Mouse (Mus musculus): Measurements from ENCODE around the gene Hist1h4n. TPM values are rescaled to one million over a fixed set of nuclear protein-coding genes. Genes with fewer than 3 reads are reported as not detected.
"Not testable (repeated sequence)": the region's sequence is repeated elsewhere in the genome, so short reads cannot be mapped to it uniquely, and the experiment has no call there.

The Hist1h4n gene
- polyA plus RNA-seq, 1 experiment, result 309 TPM

GRCm38 (mm10) chr13:21828511-21828910 lies 3.5 kb downstream of the Hist1h4n start:
- DNase-seq, result no peak
- no peak for TF ChIP-seq CTCF (IDR thresholded peaks at IDR 0.05; ENCODE audit: borderline replicate concordance, control insufficient read depth, extremely low read depth, insufficient read depth, low read length, poor library complexity)
- TF ChIP-seq POLR2A (IDR thresholded peaks at IDR 0.05; ENCODE audit: control insufficient read depth, extremely low read depth, insufficient read depth, low read length, poor library complexity), result no peak
- no peaks in the 10 kb centered on the region for H3K36me3 ChIP-seq (ENCODE audit: control insufficient read depth, insufficient read depth, low read length)
- WGBS, result 97% methylated on average over 3 of the region's 3 CpGs
- H3K27ac ChIP-seq (ENCODE audit: control insufficient read depth, insufficient read depth, low read length), result no peak overlapping the region
- H3K27me3 ChIP-seq (ENCODE audit: control insufficient read depth, insufficient read depth, low read length), result no peaks in the 10 kb centered on the region
- H3K4me1 ChIP-seq (replicated peaks; ENCODE audit: control insufficient read depth, insufficient read depth, low read length), result peaks cover 5% of the 10 kb centered on the region
- no peak overlapping the region for H3K4me3 ChIP-seq (ENCODE audit: control insufficient read depth, insufficient read depth, low read length)

DNA sequence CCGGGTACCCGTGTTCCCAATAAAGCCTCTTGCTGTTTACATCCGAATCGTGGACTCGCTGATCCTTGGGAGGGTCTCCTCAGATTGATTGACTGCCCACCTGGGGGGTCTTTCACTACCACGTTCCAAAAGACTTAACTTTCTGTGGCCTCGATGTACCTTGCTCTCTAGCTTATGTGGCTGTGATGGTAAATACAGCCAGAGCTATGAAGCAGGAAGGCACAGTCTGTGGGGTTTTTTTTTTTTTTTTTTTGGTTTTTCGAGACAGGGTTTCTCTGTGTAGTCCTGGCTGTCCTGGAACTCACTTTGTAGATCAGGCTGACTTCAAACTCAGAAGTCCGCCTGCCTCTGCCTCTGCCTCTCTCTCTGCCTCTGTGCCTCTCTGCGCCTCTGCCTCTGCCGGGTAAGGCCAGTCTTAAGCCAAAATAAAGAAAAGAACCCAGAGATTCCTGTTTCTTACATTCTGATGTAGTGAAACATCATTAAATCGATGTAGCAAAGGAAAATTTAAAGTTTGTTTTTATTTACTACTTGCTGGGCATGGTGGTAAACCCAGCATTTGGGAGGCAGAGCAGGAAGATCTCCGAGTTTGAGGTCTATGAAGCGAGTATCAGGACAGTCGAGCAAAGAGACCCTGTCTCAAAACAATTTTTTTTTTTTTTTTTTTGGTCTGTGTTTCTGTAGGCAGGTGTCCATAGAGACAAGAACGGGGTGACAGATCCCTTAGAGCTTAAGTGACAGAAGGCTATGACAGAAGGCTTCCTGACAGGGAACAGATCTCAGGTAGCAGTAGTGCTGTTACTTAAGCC lies 11.7 kb downstream of the Hist1h4n start:
- H3K4me1 ChIP-seq (replicated peaks; ENCODE audit: control insufficient read depth, insufficient read depth, low read length); H3K27me3 ChIP-seq (ENCODE audit: control insufficient read depth, insufficient read depth, low read length); H3K36me3 ChIP-seq (ENCODE audit: control insufficient read depth, insufficient read depth, low read length); H3K27ac ChIP-seq (ENCODE audit: control insufficient read depth, insufficient read depth, low read length); H3K4me3 ChIP-seq (ENCODE audit: control insufficient read depth, insufficient read depth, low read length); DNase-seq: not testable (repeated sequence)
- 78% methylated on average over 7 of the region's 16 CpGs for WGBS

DNA sequence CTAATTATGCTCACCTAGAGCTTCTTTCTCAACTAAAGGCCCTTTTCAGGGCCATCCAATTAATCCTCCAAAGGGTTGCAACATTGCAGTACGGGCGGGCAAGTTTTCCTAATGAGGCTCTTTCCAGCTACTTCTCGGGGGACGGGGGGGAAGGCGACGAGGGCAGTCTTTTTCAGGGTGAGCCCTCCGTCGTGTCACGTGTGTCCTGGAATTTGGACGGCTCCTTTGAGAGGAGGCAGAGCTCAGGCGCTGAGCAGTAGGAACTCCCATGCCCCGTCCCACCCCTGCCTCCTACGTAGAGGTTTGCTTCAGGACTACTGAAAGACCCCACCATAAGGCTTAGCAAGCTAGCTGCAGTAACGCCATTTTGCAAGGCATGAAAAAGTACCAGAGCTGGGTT lies 19.9 kb downstream of the Hist1h4n start:
- 0% methylated on average over 14 of the region's 14 CpGs for whole genome bisulfite sequencing
- H3K4me1 ChIP-seq (replicated peaks; ENCODE audit: control insufficient read depth, insufficient read depth, low read length); H3K36me3 ChIP-seq (ENCODE audit: control insufficient read depth, insufficient read depth, low read length); H3K27me3 ChIP-seq (ENCODE audit: control insufficient read depth, insufficient read depth, low read length); DNase-seq: not testable (repeated sequence)
- peak overlapping the region; percentile 71 for H3K27ac ChIP-seq (ENCODE audit: control insufficient read depth, insufficient read depth, low read length)
- H3K4me3 ChIP-seq (ENCODE audit: control insufficient read depth, insufficient read depth, low read length), result peak overlapping the region; percentile 31

DNA sequence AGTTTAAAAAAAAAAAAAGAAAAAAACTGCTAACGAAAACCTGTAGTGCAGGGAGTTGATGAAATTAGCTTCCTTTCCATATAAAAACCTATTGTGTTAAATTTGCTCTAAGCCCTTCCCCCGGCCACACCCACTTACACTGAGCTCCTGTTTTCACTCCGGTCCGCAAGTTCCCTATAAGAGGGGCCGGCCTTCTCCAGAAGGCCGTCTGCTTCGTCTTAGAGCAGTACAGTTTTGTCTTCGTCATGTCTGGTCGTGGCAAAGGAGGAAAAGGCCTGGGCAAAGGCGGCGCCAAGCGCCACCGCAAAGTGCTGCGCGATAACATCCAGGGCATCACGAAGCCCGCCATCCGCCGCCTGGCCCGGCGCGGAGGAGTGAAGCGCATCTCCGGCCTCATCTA lies 20.5 kb downstream of the Hist1h4n start, which contains the start of gene Hist1h4m:
Hist1h4m (plus strand) TSS at position 208 of the 400 bp plus-strand sequence.
- H3K36me3 ChIP-seq (ENCODE audit: control insufficient read depth, insufficient read depth, low read length); H3K27me3 ChIP-seq (ENCODE audit: control insufficient read depth, insufficient read depth, low read length); H3K4me1 ChIP-seq (replicated peaks; ENCODE audit: control insufficient read depth, insufficient read depth, low read length): not testable (repeated sequence)
- Histone ChIP-seq H3K27ac (ENCODE audit: control insufficient read depth, insufficient read depth, low read length) (peak within 1 kb of the TSS; percentile 71), H3K4me3 (ENCODE audit: control insufficient read depth, insufficient read depth, low read length) (peak within 1 kb of the TSS; percentile 31)
- no CpG with 5 or more reads among the region's 24 CpGs for WGBS
- DNase-seq, result peak; percentile 62

DNA sequence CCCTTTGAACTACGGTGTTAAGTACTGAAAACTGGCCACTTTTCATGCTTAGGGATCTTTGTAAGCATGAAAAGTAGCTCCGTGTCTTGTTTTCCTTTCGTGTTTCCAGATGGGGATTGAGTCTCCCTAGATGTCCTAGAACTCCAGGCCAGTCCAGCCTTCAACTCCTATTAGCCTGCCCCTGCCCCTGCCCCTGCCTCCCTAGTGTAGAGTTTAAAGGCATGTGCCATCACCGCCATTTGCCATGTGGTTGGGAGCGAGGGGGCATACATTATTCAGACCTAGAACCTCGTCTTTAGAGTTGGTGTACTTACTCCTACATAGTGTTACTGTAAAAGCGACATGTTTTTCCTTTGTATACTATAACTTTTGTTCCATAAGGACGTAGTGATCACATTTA lies 20.9 kb downstream of the Hist1h4n start:
- not testable (repeated sequence) for H3K36me3 ChIP-seq (ENCODE audit: control insufficient read depth, insufficient read depth, low read length); H3K27me3 ChIP-seq (ENCODE audit: control insufficient read depth, insufficient read depth, low read length); H3K4me1 ChIP-seq (replicated peaks; ENCODE audit: control insufficient read depth, insufficient read depth, low read length); H3K4me3 ChIP-seq (ENCODE audit: control insufficient read depth, insufficient read depth, low read length); H3K27ac ChIP-seq (ENCODE audit: control insufficient read depth, insufficient read depth, low read length); DNase-seq
- no CpG with 5 or more reads among the region's 8 CpGs for WGBS

- H3K27ac ChIP-seq (ENCODE audit: control insufficient read depth, insufficient read depth, low read length); DNase-seq; H3K27me3 ChIP-seq (ENCODE audit: control insufficient read depth, insufficient read depth, low read length); H3K36me3 ChIP-seq (ENCODE audit: control insufficient read depth, insufficient read depth, low read length); H3K4me3 ChIP-seq (ENCODE audit: control insufficient read depth, insufficient read depth, low read length); H3K4me1 ChIP-seq (replicated peaks; ENCODE audit: control insufficient read depth, insufficient read depth, low read length): not testable (repeated sequence)
- WGBS, result no CpG with 5 or more reads among the region's 23 CpGs
These were observed 21.9 kb downstream of the Hist1h4n start, which contains the start of the genes Hist1h2bq and Hist1h2ao for GRCm38 (mm10) chr13:21810073-21810472. Hist1h2bq (minus strand) TSS chr13:21810197. Hist1h2ao (plus strand) TSS chr13:21810465.

DNA sequence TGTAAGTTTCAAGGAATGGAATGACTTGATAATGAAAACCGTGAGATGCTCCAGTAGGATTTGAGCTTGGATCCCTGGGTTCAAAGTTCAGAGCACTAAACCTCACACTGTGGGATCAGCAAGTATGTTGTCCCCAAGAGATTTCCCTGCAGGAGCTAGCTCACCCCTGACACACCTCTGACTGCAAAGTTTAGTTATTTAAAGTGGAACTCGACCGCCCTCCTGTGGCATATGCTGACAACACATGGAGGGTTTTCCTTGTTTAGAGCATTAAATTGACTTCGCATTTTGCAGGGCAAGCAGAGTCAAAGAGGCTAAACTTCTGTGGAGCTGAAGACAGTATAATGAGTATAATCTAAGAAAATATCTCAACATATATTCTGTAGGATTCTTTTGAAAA lies 28.9 kb downstream of the Hist1h4n start:
- H3K4me1 ChIP-seq (replicated peaks; ENCODE audit: control insufficient read depth, insufficient read depth, low read length); H3K27me3 ChIP-seq (ENCODE audit: control insufficient read depth, insufficient read depth, low read length); H3K36me3 ChIP-seq (ENCODE audit: control insufficient read depth, insufficient read depth, low read length); DNase-seq; H3K4me3 ChIP-seq (ENCODE audit: control insufficient read depth, insufficient read depth, low read length); H3K27ac ChIP-seq (ENCODE audit: control insufficient read depth, insufficient read depth, low read length): not testable (repeated sequence)
- WGBS, result no CpG with 5 or more reads among the region's 4 CpGs

GRCm38 (mm10) chr13:21797163-21797562 lies 34.8 kb downstream of the Hist1h4n start:
- not testable (repeated sequence) for H3K27me3 ChIP-seq (ENCODE audit: control insufficient read depth, insufficient read depth, low read length); H3K4me3 ChIP-seq (ENCODE audit: control insufficient read depth, insufficient read depth, low read length); H3K4me1 ChIP-seq (replicated peaks; ENCODE audit: control insufficient read depth, insufficient read depth, low read length); H3K36me3 ChIP-seq (ENCODE audit: control insufficient read depth, insufficient read depth, low read length); DNase-seq; H3K27ac ChIP-seq (ENCODE audit: control insufficient read depth, insufficient read depth, low read length)

Measured in thymus, adult 2 months (tissue).